Mouse (Mus musculus): ENCODE data around the gene Phlda2.

The Phlda2 gene

DNA sequence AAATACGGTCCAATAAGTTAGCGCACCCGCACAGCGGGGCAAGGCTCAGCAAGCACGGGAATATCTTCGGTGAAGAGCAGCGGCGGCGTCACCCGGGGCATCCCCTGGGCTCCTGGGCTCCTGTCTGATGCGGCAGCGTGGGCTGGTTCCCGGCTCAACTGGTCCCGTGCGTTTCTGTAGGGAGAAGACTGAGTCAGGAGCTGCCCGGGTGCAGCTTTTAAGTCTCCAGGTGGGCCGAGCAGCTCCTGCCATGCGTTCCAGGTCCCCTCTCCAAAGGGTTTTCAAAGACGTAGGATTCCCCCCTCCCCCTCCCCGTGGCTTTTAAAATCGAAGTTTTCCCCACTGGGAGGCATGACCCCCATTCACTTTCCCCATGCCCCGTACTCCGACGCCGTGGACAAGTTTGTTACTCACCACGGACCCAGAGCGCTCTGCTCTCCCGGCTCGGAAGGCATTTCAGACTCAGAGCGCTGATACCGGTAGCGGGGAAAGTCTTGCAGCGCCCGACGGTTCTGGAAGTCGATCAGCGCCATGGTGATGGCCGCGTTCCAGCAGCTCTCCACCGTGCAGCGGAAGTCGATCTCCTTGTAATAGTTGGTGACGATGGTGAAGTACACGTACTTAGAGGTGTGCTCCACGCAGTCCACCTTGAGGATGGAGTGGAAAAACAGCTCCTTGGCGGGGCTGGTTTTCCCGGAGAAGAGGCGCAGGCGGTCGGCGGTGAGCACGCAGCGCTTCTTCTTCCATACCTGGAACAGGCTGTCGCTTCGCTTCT is 1.1 kb downstream of the Phlda2 start:
- DNase-seq (ENCODE audit: low spot score) = peak; percentile 46

DNA sequence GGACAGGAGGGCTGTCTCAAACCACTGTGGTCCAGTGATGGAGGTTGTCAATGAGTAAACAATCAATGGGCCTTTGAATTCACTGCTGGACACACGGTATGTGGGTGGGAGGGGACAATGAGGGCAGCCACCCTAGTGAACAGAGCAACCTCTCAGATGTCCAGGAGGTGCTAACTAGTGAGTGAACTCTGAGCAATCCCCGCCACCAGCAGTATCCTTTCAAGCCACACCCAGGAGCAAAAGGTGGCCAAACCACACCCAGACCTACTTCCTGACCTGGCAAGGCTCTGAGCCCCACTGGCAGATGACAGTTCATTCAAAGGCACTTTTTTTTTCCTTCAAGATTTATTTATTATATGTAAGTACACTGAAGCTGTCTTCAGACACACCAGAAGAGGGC is 2.0 kb downstream of the Phlda2 start:
- DNase-seq (ENCODE audit: low spot score) = no peak

DNA sequence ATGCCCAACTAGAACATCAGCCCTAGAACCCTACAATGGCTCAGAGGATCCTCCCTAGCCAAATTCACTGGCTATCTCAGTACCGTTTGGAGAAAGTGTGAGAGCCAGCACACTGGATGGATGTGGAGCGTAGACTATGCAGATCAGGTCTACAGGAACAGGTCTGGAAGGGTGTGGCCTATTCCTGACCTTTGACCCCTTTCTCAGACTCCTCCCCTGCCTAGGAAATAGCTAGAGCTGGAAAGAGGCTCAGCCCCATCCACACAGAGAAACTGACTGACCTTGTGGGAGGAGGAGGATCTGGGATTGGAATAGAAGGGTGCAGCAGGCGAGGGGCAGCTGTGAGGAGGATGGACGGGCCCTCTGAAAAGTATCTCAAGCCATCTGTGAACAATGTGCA is 4.4 kb downstream of the Phlda2 start:
- DNase-seq (ENCODE audit: low spot score) = no peak

DNA sequence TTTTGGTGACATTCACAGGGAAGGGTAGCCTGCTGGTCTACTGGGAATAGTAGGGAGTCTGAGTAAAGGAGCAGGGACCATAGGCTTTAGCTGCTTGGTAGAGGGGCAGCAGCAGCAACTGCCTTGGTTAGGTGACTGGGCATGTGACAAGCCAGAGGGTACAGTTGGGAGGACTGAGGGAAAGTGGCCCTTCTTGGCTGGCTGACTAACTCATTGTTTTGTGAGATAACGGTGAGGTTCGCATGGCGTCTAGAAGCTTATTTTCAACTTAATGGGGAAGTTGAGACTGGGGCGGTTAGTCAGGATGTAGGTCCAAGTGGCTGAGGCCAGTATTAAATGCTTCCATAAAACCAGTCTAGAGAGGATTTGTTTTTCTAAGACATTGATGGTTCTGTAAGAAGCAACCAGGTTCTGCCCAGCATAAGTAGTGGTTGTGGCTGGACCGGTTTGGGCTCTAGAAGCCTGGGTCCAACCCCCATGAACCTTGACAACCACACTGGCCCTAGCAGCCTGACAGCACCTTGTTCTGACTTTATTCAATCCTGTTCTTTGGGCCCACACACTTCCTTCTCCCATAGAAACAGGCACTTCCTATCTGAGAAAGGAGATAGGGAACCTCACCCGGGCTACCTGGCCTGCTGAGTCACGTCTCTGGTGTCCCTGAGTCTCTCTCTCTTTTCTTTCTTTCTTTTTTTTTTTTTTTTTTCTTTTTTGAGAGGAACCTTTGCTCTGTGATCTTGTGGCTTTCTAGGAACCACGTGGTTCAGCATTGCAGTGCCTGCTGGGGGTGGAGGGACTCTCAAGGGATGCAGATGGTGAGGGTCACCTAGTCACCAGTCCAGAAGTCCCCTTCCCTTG is 7.6 kb downstream of the Phlda2 start:
- no peak for DNase-seq (ENCODE audit: low spot score)

DNA sequence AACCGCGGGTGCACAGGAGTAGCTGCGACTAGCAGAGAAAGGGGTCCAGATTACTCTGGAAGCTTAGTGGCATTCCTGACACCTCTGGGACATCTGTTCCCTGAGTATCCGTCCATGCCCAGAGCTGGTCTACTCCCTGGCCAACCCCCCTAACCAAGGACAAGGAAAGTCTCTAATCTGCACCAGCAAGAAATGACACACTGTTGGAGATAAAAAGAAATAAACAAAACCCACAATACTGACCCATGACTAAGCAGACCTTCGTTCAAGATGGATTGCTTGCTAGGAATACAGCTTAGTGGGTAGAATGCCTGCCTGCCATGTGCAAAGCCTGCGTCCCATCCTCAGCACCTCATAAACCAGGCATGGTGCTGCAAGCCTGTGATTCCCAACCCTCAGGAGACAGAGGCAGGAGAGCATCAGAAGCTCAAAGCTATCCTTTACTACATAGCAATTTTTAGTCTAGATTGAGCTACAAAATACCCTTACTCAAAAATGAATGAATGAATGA is 9.3 kb downstream of the Phlda2 start:
- no peak for DNase-seq (ENCODE audit: low spot score)

DNA sequence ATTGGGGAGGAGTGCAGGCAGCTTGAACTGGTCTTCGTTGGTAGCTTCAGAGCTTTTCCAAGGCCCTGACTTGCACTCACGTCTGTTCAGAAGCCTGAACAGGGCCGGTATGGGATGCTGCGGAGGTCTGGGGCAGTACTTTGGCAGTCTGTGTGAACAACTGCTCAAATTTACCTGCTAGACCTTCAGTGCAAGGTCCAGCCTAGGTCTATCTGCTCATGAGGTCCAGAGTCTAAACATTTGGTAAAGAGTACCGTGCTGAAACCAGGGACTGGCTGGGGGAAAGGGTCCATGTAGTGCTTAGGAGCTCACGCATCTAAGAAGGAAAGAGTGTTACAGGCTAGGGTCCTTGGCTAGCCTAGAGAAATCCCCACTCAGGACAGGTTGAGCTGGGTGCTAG is 13.2 kb downstream of the Phlda2 start:
- DNase-seq (ENCODE audit: low spot score) = no peak

DNA sequence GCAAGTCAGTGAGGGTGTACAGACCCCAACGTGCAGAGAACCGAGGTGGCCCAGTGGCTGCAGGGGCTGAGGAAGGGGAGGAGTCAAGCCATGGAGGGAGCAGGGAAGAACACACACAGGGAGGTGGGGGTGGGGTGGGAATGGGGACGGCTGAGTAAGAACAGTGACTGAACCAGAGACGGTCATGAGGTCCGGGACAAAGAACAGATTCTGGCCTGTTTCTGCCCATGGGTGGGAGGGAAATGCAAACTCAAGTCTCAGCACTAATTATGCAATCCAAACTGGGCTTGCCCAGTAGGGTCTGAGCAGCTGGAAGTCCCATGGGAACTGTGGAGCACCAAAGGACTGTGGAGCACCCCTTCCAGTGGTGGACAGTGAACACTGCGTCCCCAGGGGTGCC is 20.4 kb downstream of the Phlda2 start:
- DNase-seq (ENCODE audit: low spot score) = no peak

DNA sequence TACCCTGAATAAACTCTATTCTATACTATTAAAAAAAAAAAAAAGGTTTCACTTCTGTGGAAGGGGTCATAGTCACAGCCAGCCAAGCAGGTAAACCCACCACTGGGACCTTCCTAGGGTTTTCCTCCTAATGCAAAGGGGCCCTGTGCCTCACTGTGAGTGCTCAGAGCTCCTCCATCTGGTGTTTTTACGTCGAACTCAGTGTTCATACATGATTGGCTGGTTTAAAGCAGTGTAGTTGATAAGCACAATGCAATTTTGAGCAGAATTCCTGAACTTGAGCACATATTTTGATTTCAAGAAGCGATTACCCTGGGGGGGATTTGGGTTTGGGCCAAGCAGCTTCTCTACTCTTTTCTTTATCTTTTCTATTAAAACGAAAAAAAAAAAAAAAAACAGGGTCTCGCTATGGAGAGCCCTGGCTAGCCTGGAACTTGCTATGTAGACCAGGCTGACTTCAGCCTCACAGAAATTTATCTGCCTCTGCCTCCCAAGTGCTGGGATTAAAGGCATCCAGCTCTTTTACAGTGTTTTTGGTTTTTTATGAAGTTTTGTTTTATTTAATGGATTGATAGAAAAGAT is 21.1 kb downstream of the Phlda2 start:
- DNase-seq (ENCODE audit: low spot score) = no peak

DNA sequence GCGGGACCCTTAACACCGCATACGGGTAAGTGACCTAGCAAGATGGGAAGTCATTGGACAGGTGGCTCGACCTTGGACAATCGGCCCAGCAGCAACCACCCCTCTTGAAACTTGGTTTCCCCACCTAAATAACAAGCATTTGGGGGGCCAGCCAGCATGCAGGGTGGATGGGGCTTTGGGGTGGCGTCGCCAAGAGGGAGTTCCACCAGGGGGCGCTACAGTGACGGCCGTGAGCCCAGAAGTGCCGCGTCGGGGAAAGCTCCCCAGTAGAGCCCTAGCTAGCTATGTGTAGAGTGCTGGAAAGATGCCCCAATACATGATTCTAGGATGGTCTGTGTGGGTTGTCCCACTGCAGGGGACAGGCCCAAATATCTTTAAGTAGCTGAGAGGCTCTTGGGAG is 22.5 kb downstream of the Phlda2 start:
- DNase-seq (ENCODE audit: low spot score) = peak; percentile 66

DNA sequence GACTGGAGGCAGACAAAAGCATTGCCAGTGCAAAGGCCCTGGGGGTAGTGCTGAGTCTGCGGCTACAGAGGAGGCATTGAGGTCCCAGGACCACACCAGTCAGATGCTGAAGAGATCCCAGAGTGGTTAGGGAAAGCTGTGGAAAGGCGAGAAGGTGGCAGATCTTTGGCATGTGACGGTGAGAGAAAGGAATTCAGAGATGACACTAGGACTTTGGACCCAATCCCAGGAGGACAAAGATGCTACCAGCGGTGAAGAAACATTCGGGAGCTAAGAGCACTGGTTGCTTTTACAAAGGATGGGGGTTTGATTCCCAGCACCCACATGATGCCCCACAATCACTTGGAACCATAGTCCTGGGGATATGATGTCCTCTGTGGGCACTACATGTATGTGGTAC is 25.1 kb downstream of the Phlda2 start:
- DNase-seq (ENCODE audit: low spot score) = no peak

DNA sequence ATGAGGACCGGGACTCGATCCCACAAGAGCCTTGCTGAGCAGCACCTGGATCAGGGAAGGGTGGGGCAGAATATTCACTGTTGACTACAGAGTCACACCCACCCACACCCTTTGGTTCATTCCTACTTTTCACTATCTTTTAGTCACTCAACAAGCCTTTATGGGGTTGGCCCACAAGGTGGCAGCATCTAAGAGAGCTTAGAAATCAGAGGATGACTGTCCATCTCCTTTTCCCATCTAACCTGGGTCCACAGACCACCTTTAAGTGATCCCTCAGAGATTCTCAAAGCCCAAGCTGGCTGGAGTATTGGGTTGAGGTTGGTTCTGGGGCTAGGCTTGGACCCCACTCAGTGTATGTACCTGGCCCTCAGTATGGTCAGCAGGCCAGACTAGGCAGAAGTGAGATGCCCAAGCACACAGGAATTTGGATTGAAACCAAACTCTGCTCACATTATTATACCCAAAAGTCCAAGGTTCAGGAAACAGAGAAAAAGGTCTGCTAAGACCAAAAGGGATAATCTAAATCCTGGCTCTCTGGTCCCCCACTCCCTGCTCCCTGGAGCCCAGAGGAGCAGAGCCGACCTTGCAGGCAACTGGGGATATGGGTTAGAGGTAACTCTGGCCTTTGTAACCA is 26.1 kb downstream of the Phlda2 start:
- no peak for DNase-seq (ENCODE audit: low spot score)

DNA sequence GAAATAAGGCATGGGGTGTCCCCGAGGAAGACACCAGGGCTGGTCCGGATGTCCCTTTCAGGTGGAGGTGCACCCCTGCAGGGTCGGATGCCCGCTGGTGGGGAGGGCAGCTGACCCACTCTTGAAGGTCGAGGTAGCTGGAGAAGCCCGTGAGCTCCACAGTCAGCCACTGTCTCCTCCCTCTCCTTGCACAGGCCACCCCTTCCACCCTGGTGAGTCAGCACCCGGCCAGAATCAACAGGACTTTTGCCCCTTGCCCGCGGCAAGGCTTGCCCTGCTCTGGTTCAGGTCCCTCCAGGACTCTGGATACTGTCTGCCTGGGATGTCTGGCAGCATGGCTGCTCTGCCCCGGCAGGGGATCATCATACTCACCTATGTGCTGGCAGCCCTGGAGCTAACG is 27.1 kb downstream of the Phlda2 start:
- DNase-seq (ENCODE audit: low spot score) = no peak

DNA sequence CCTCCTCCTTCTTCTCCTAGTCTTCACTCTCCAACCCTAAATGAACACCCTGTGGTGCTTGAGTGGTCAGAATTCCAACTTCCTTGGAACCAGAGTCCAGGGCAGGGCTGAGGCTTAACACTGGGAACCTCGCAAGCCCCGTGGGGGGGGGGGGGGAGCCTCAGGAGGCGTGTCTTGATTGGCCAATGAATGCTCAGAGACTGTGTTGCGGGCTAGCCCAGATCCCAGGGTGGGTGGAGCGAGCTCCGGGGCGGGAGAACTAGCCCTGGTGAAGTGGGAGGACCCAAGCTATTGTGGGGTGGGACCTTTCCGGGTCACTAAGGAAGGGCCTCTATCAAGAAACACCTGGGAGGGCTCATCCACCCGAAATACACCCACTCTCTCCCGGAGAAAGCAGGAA is 28.1 kb downstream of the Phlda2 start:
- DNase-seq (ENCODE audit: low spot score) = no peak

DNA sequence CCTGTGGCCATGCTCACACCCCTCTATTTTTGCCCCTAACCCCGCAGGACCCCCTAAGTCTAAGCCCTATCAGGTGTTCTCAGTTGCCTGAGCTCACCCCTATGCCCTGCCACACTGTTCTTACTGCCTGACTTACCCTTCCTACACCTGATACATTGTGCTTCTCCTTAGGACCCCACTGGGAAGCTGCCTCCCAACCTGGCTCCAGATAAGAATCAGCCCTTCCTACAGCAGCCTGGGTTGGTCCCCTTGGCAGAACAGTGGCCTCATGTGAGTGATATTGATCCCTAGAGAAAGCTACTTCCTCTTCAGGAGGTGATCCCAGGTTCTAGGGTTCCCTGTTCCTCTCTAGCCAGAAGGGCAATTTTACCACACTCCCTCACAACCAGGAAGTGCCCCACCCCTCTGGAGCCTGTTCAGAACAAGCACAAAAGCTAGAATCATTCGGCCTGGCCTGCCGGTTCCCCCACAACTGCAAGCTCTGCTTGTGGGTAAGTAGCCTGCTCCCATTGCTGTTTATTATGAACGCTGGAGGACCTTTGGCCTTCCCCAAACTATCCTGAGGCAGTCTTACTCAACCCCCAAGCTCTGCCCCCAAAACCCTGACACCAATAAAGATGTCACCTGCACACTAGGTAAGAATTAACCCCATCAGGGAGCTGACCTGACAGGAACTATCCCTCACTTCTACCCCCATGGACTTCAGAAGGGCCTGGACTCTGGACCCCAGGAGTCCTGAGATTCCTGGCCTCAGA is 29.4 kb downstream of the Phlda2 start, which contains the start of gene Slc22a18:
Gene Slc22a18 (plus strand): TSS at position 390 of the 755 bp plus-strand sequence.
- DNase-seq (ENCODE audit: low spot score) = no peak

DNA sequence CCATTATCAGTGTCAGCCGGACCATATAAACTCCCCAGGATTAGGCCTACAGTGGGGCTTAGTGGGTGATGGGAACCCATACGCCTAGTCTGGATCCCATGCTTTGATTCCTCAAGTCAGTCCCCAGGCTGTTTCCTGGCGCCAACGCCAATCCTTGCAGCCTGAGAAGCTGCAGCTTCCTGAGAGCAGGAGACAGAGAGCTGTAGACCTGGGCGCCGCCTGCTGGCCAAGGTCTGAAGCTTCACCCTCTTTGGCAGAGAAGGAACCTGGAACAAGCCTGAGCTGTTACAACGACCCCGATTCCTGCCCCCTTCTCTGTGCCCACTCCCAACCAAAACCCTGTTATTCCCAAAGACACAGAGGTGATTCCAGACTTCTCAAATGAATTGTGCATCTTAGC is 33.0 kb downstream of the Phlda2 start:
- peak; percentile 76 for DNase-seq (ENCODE audit: low spot score)

DNA sequence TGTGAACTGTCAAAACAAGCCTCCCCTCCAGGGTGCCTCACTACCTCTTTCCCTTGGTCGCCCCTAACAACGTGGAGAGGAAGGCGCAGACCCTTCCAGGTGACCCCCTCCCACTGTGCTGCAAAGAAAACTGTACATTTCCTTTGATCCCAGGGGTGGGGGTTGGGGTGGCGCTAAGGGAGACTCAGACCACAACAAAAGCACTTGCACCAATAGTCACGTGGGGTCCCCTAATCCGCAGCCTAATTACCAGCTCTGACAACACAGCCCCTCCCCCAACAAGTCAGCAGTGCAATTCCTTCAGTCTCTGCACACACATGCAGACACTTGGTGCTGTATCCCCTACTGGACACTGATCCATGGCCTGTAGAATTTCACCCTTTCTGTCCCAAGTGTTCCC is 35.2 kb downstream of the Phlda2 start:
- DNase-seq (ENCODE audit: low spot score) = no peak

DNA sequence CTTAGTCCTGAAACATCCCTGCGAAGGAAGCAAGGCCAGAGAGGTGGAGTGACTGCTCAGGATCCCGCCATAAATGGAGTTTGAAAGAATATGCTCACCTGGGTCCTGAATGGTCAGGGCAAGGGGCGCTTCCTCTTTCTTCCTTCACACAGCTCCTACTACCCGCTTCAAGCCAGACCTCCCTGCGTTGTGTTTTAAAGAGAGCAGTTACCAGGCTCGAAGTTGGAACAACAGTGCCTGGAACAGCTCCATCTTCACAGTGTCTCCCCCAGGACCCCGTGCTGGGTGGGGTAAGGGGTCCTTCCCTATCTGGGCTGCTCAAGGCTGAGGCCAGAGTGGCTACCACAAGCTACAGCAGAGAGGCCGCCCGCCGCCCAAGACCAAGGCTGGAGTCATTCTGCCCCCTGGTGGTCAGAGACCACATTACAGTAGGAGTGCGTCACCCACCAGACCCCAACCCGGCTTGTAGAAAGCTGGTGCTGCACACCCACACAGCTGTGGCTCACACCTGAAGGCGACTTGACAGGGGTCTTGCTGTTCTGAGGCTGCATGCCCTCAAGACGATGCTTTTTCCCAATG is 36.8 kb downstream of the Phlda2 start:
- peak; percentile 74 for DNase-seq (ENCODE audit: low spot score)

DNA sequence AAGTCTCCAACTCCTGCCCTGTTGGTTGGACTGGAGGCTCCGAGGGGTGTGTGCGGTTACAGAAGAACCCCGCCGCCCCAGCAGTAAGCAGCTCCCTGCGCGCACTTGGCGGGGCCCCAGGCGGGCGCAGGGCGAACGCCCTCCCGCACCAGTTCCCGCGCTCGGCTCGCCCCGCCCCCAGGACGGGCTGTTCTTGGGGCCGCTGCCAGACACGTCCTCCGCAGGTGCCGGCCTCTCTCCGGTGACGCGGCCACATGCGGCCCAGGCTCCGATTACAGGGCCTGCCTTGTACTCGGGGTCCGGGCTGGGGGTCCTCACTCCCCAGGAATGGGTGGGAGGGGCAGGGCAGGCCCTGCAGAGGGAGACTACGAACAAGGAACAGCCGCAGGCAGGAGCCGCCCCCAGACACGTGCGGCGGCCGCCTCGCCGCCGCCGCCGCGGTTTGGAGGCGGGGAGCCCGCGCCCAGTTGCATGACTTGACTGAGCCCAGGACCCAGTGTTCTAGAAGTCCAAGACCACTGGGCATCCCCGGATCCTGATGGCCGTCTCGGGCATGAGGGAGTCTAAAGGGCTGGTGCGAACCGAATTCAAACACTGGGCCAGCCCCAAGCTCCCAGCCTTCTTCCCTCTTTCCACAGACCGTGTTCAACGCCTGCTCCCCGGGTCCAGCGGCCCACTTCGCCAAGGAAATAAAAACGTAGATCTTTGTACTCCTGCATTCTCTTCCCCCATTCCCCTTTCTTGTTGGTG is 38.0 kb downstream of the Phlda2 start:
- peak; percentile 65 for DNase-seq (ENCODE audit: low spot score)

DNA sequence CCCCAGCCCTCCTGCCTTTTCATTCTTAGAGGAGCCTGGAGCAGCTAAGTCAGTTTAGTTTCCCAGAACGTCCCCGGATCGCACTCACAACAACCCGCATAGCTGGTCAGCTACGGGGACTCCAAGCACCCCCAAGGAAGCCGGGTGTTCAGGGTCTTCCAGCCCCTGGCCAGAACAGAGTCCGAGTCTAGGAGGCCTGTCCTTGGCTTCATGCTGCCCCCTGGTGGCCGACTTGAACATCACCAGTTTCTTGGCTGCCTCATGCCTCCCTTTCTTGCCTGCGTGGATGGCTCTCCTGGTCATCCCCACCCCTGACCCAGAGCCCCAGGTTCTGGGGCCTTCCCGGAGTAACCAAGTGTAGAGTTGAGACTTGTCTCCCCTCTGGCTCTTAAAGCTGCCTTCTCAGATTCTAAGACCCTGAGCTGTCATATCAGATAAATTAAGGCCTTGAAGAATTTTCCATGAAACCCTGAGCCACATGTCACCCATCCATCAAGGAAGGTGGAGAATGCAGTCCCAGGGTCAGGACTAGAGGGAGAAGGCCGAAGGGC is 39.0 kb downstream of the Phlda2 start:
- peak; percentile 78 for DNase-seq (ENCODE audit: low spot score)

DNA sequence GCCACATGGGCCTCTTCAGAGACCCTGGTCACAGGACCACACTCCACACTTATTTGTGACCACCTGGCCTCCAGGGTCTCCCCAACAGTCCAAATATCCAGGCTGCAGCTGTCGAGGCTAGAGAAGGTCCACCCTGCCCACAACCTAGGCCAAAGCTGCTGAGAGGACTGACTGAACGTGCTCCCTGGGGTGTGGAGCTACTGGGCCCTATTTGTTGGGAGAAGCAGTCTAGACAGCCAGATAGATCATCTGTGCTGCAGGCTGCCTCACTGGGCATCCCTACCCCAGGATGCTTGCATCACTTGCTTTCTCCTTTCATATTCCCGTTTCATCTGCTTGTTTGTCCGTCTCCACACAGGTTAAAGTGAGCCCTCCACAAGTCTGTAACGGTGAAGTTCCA is 40.4 kb downstream of the Phlda2 start:
- DNase-seq (ENCODE audit: low spot score) = no peak
